Mouse (Mus musculus) layer of hippocampus, postnatal 25 days (tissue): ENCODE results near the gene Prss34. TPM values are rescaled to one million over a fixed set of nuclear protein-coding genes. Genes with fewer than 3 reads are reported as not detected.

Experiments
- DNase-seq, 2 experiments: peaks; one replicate each; pipeline ENCODE4 v3.0.0; 2022; ENCODE audit warnings: mixed read lengths in 2 of 2, low spot score in 1 of 2; ENCODE audit errors: extremely low spot score in 1 of 2
- total RNA-seq, 2 experiments: library from RNA; stranded (reverse); gene quantifications; 2 replicates each; pipeline ENCODE4 v1.2.3; 2021

Gene Prss34
- total RNA-seq, 2 experiments from 2014 or later: not detected

DNA sequence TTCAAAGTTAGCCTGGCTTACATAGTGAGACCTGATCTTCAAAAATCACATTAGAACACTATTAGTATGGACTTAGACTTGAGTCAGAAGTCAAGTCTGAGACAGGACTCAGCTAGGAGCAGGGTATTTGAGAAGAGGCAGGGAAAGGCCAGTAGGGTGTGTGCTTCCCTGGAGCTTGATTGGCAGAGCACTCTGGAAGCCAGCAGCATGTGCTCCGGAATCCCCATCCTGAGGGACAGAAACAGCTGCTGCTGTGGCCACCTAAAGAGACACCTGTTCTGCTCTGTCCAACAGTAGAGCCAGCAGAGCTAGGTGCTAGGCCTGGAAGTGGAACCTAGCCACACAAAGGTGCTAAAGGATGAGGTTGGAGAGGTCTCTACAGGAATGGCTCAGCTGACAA, 4.1 kb upstream of the Prss34 start:
- DNase-seq: no peak

DNA sequence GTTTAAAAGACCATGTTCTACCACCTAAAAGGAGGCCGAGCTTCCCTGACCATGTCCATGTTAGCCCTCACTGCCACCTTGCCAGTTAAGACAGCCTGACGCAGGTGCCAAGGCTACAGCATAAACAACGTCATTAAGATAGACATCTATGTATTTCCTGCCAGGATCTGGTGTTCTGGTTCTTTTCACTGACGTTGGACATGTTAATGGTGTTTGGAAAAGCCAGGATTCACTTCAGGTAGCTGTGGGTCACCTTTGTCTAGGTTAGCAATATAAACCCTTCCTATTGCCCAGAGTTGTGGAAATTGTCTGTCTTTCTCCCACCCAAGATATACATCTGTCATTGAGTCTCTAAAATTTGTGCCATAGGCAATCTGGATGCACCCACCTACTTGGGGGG, 10.2 kb downstream of the Prss34 start, which contains the start of gene Prss28:
Prss28 (plus strand) TSS at position 301 of the 400 bp plus-strand sequence.
- no peak for DNase-seq

GRCm38 (mm10) chr17:25318354-25318753, 20.2 kb downstream of the Prss34 start, which contains the start of gene Prss29:
Prss29 (plus strand) TSS chr17:25318654.
- no peak for DNase-seq

GRCm38 (mm10) chr17:25320819-25321218, 22.6 kb downstream of the Prss34 start:
- no peak for DNase-seq

DNA sequence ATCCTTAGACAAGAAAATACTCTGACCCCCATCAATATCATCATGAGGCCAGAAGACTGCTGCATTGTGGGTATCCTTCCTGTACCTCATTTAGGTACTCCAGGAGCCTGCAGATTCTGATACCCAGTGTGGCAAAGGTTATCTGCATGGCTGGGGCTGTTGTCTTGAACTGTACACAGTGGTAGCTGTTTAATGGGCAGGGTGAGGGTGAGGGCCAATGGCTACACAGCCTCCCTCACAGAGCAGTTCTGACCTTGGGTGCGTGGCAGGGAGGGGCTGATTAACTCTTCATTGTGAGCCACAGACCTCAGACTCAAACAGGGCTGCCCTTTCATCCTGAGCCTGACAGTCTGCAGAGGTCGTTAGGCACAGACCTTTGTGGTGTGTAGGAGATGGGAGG, 24.7 kb downstream of the Prss34 start:
- DNase-seq: no peak

- no peak for DNase-seq
Observed at GRCm38 (mm10) chr17:25332321-25332720, 34.1 kb downstream of the Prss34 start.

DNA sequence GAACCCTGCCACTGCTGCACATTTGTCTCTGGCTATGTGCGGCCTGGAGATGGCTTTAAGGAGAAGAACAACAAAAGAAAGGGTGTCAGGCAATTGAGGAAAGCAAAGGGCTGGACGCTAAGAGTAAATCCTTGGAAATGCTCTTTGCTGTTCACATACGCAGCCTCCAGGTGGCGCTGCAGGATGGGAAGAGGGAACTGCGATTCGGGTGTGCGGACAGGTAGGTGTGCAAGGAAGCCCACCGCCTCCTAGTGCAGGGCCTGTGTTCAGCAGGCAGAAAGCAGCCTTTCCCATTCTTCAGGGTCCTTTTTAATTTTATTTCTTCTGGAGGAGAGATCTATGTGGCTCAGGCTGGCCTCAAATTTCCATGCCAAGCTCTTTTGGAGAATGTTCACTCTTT, 35.7 kb downstream of the Prss34 start:
- DNase-seq: peak; percentile 55 to 86

DNA sequence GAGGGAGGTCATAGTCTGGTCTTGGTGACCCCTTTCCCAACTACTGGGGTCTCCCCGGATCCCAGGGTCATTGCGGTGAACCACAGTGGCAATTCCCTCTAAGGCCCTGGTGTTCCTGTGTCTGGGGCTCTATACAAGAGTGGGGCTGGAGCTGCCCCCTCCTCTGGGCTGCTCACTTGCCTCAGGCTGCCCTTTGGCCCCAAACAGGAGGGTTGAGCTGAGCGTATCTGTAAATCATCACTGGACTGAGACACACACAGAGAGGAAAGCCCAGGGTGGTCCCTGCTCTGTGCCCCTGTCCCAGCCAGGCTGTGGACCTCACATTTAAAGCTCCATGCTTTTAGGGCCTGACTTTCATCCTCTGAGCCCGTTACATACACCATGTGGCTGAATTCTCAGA, 40.0 kb downstream of the Prss34 start:
- DNase-seq: no peak

- no peak for DNase-seq
Observed at GRCm38 (mm10) chr17:25340003-25340402, 41.8 kb downstream of the Prss34 start.

- no peak for DNase-seq
Observed at GRCm38 (mm10) chr17:25341490-25341889, 43.3 kb downstream of the Prss34 start.

GRCm38 (mm10) chr17:25345462-25345861, 47.3 kb downstream of the Prss34 start, which contains the start of gene Tpsab1:
Tpsab1 (minus strand) TSS chr17:25345562.
- no peak for DNase-seq

Other genes with a start within 250 kb of the Prss34 start
- 1 to 10 TPM; 8.0 to 8.4 TPM for gene Tmem204, start 214.8 kb upstream of the Prss34 start, total RNA-seq
- gene Telo2, start 182.4 kb upstream of the Prss34 start, total RNA-seq: 10 to 100 TPM; 29.3 to 43.2 TPM
- 1 to 10 TPM; 2.5 to 2.9 TPM for gene Ptx4, start 177.6 kb upstream of the Prss34 start, total RNA-seq
- gene Clcn7, start 165.0 kb upstream of the Prss34 start, total RNA-seq: 10 to 100 TPM; 49.6 to 54.2 TPM
- gene Ccdc154, start 135.9 kb upstream of the Prss34 start, total RNA-seq: not detected
- not detected for gene Gm38655, start 122.9 kb upstream of the Prss34 start, total RNA-seq
- 10 to 100 TPM; 20.7 to 21.5 TPM for gene BC003965, start 113.8 kb upstream of the Prss34 start, total RNA-seq
- 10 to 100 TPM; 32.5 to 34.4 TPM for gene Unkl, start 110.0 kb upstream of the Prss34 start, total RNA-seq
- gene Gnptg, start 58.3 kb upstream of the Prss34 start, total RNA-seq: 10 to 100 TPM; 74.3 to 74.9 TPM
- 10 to 100 TPM; 25.1 to 28.5 TPM for gene Tsr3, start 58.2 kb upstream of the Prss34 start, total RNA-seq
- gene Baiap3, start 42.0 kb upstream of the Prss34 start, total RNA-seq: 1 to 10 TPM; 6.6 to 8.9 TPM
- 100 to 1,000 TPM; 229 to 234 TPM for gene Ube2i, start 23.8 kb upstream of the Prss34 start, total RNA-seq
- gene Prss28, start 10.3 kb downstream of the Prss34 start, total RNA-seq: not detected
- not detected for gene Prss29, start 20.3 kb downstream of the Prss34 start, total RNA-seq
- gene Tpsab1, start 47.2 kb downstream of the Prss34 start, total RNA-seq: under 1 TPM in 1 of 2 experiments, not detected in 1; 0.42 TPM
- gene Tpsb2, start 67.9 kb downstream of the Prss34 start, total RNA-seq: 1 to 10 TPM in 1 of 2 experiments, under 1 TPM in 1; 0.35 to 1.2 TPM
- gene Tpsg1, start 70.9 kb downstream of the Prss34 start, total RNA-seq: not detected
- gene Cacna1h, start 135.4 kb downstream of the Prss34 start, total RNA-seq: 100 to 1,000 TPM in 1 of 2 experiments, 10 to 100 TPM in 1; 91.0 to 119 TPM
- 1 to 10 TPM; 1.7 to 2.4 TPM for gene Tekt4, start 156.2 kb downstream of the Prss34 start, total RNA-seq
- under 1 TPM in 1 of 2 experiments, not detected in 1; 0.15 TPM for gene Sstr5, start 198.9 kb downstream of the Prss34 start, total RNA-seq